Mouse (Mus musculus): ENCODE results near the gene Rpl27. TPM values are rescaled to one million over a fixed set of nuclear protein-coding genes. Genes with fewer than 3 reads are reported as not detected.
A peak's percentile ranks its signal among the peaks of the same experiment; 100 is the strongest.

Gene Rpl27
- polyA plus RNA-seq, 1 experiment from 2014 or later, result 310 TPM

- peaks cover 27% of the 10 kb centered on the region for H3K4me1 ChIP-seq (replicated peaks)
- H3K4me2 ChIP-seq (replicated peaks), result no peak overlapping the region
- 0 out of 2 replicates have a peak overlapping the region, but pooled peaks have one; percentile 20 for H3K9ac ChIP-seq (replicated peaks)
- WGBS, result 31% methylated on average over 6 of the region's 6 CpGs
- ATAC-seq, result peak; percentile 72; the same call in 1 of the 2 replicates
- H3K27me3 ChIP-seq, result no peaks in the 10 kb centered on the region
- no peak overlapping the region for H3K4me3 ChIP-seq (replicated peaks)
- peaks cover 4% of the 10 kb centered on the region; the same call in 1 of the 2 replicates for H3K36me3 ChIP-seq
- peak overlapping the region; percentile 81 for H3K27ac ChIP-seq
- H3K9me3 ChIP-seq, result no peaks in the 10 kb centered on the region
Observed at GRCm38 (mm10) chr11:101485509-101486028, 43.5 kb downstream of the Rpl27 start.

- Histone ChIP-seq H3K9me3 (no peaks in the 10 kb centered on the region), H3K27ac (peak overlapping the region; percentile 81)
- 73% methylated on average over 6 of the region's 6 CpGs for WGBS
Observed at GRCm38 (mm10) chr11:101486126-101486525, 44.0 kb downstream of the Rpl27 start.

More at GRCm38 (mm10) chr11:101486126-101486525, 44.0 kb downstream of the Rpl27 start:
- no peak overlapping the region for H3K9ac ChIP-seq (replicated peaks)
- H3K4me3 ChIP-seq (replicated peaks), result no peak overlapping the region
- H3K4me2 ChIP-seq (replicated peaks), result no peak overlapping the region
- H3K4me1 ChIP-seq (replicated peaks), result peaks cover 27% of the 10 kb centered on the region
- H3K27me3 ChIP-seq, result no peaks in the 10 kb centered on the region
- H3K36me3 ChIP-seq, result peaks cover 4% of the 10 kb centered on the region; the same call in 1 of the 2 replicates
- no peak for ATAC-seq

Small RNAs within 50 kb of the gene (microRNA-seq; reads per million reads assigned to microRNA genes)
- gene Mir6929, result not detected

Other genes starting within 250 kb of the Rpl27 start
- 17.6 and 17.7 TPM in 2 replicates for gene Ezh1, start 215.8 kb upstream of the Rpl27 start, polyA plus RNA-seq (2015; fragmentation: Nextera tagmentation; extraction: Ambion mirVana)
- gene Ramp2, start 196.3 kb upstream of the Rpl27 start, polyA plus RNA-seq (2015; fragmentation: Nextera tagmentation; extraction: Ambion mirVana), result 64.4 and 65.7 TPM in 2 replicates
- 110 and 111 TPM in 2 replicates for gene Vps25, start 188.6 kb upstream of the Rpl27 start, polyA plus RNA-seq (2015; fragmentation: Nextera tagmentation; extraction: Ambion mirVana)
- gene Wnk4, start 181.7 kb upstream of the Rpl27 start, polyA plus RNA-seq (2015; fragmentation: Nextera tagmentation; extraction: Ambion mirVana), result 7.2 and 7.5 TPM in 2 replicates
- gene Cntd1, start 163.3 kb upstream of the Rpl27 start, polyA plus RNA-seq (2015; fragmentation: Nextera tagmentation; extraction: Ambion mirVana), result 1.2 and 1.3 TPM in 2 replicates
- gene Coa3, start 163.2 kb upstream of the Rpl27 start, polyA plus RNA-seq (2015; fragmentation: Nextera tagmentation; extraction: Ambion mirVana), result 210 and 213 TPM in 2 replicates
- 178 and 194 TPM in 2 replicates for gene Becn1, start 140.0 kb upstream of the Rpl27 start, polyA plus RNA-seq (2015; fragmentation: Nextera tagmentation; extraction: Ambion mirVana)
- 126 and 134 TPM in 2 replicates for gene Psme3, start 126.1 kb upstream of the Rpl27 start, polyA plus RNA-seq (2015; fragmentation: Nextera tagmentation; extraction: Ambion mirVana)
- 2.4 and 2.5 TPM in 2 replicates for gene Aoc2, start 117.2 kb upstream of the Rpl27 start, polyA plus RNA-seq (2015; fragmentation: Nextera tagmentation; extraction: Ambion mirVana)
- gene Aoc3, start 111.7 kb upstream of the Rpl27 start, polyA plus RNA-seq (2015; fragmentation: Nextera tagmentation; extraction: Ambion mirVana), result not detected in 2 replicates
- gene G6pc, start 74.7 kb upstream of the Rpl27 start, polyA plus RNA-seq (2015; fragmentation: Nextera tagmentation; extraction: Ambion mirVana), result not detected in 2 replicates
- gene Aarsd1, start 24.7 kb upstream of the Rpl27 start, polyA plus RNA-seq (2015; fragmentation: Nextera tagmentation; extraction: Ambion mirVana), result 94.8 and 101 TPM in 2 replicates
- 6.6 and 8.5 TPM in 2 replicates for gene Gm27029, start 17.5 kb upstream of the Rpl27 start, polyA plus RNA-seq (2015; fragmentation: Nextera tagmentation; extraction: Ambion mirVana)
- gene Rundc1, start 17.2 kb upstream of the Rpl27 start, polyA plus RNA-seq (2015; fragmentation: Nextera tagmentation; extraction: Ambion mirVana), result 26.2 and 26.4 TPM in 2 replicates
- 2.0 and 2.6 TPM in 2 replicates for gene Ptges3l, start 17.0 kb upstream of the Rpl27 start, polyA plus RNA-seq (2015; fragmentation: Nextera tagmentation; extraction: Ambion mirVana)
- 2.2 and 2.3 TPM in 2 replicates for gene Ifi35, start 6.1 kb downstream of the Rpl27 start, polyA plus RNA-seq (2015; fragmentation: Nextera tagmentation; extraction: Ambion mirVana)
- gene Rnd2, start 22.7 kb downstream of the Rpl27 start, polyA plus RNA-seq (2015; fragmentation: Nextera tagmentation; extraction: Ambion mirVana), result 102 and 117 TPM in 2 replicates
- 79.5 and 91.5 TPM in 2 replicates for gene Vat1, start 23.9 kb downstream of the Rpl27 start, polyA plus RNA-seq (2015; fragmentation: Nextera tagmentation; extraction: Ambion mirVana)
- gene Brca1, start 109.7 kb downstream of the Rpl27 start, polyA plus RNA-seq (2015; fragmentation: Nextera tagmentation; extraction: Ambion mirVana), result 4.7 and 5.3 TPM in 2 replicates
- gene Nbr1, start 109.9 kb downstream of the Rpl27 start, polyA plus RNA-seq (2015; fragmentation: Nextera tagmentation; extraction: Ambion mirVana), result 113 and 116 TPM in 2 replicates
- gene Tmem106a, start 139.9 kb downstream of the Rpl27 start, polyA plus RNA-seq (2015; fragmentation: Nextera tagmentation; extraction: Ambion mirVana), result 2.1 and 2.7 TPM in 2 replicates
- gene Gm11634, start 157.0 kb downstream of the Rpl27 start, polyA plus RNA-seq (2015; fragmentation: Nextera tagmentation; extraction: Ambion mirVana), result not detected in 2 replicates
- 21.7 and 24.8 TPM in 2 replicates for gene Rdm1, start 184.9 kb downstream of the Rpl27 start, polyA plus RNA-seq (2015; fragmentation: Nextera tagmentation; extraction: Ambion mirVana)
- 5.1 and 8.4 TPM in 2 replicates for gene Arl4d, start 223.2 kb downstream of the Rpl27 start, polyA plus RNA-seq (2015; fragmentation: Nextera tagmentation; extraction: Ambion mirVana)